Mouse (Mus musculus) MEL (cell line): ENCODE results near the gene Slc39a11. TPM values are rescaled to one million over a fixed set of nuclear protein-coding genes. Genes with fewer than 3 reads are reported as not detected.

Experiments used
- DNase-seq: peaks from one replicate; pipeline ENCODE4 v3.0.0; 2011; ENCODE audit warnings: low read depth, low spot score
- H3K27ac ChIP-seq: 2 replicates; pipeline ENCODE4 v1.5.1; 2012; ENCODE audit warnings: low read depth, mild to moderate bottlenecking, control low read depth, low read length, moderate library complexity; ENCODE audit not compliant: control insufficient read depth
- H3K27me3 ChIP-seq, 2 experiments: fragments of 150-350 bp in 1 of 2; sonication (generic) in 1 of 2; 2 replicates each; pipeline ENCODE4 v1.6.1; 2012; ENCODE audit warnings: low read length in 2 of 2, mild to moderate bottlenecking in 2 of 2, improper control_type of control experiment in 1 of 2, moderate library complexity in 1 of 2; ENCODE audit not compliant: insufficient read depth in 2 of 2, control insufficient read depth in 1 of 2
- H3K36me3 ChIP-seq, 2 experiments: 2 replicates each; pipeline ENCODE4 v1.6.1; 2012 to 2014; ENCODE audit warnings: low read length in 2 of 2, improper control_type of control experiment in 1 of 2, inconsistent platforms in 1 of 2, mild to moderate bottlenecking in 1 of 2; ENCODE audit not compliant: insufficient read depth in 2 of 2, control insufficient read depth in 1 of 2
- H3K4me1 ChIP-seq, 2 experiments: fragments of 150-350 bp in 1 of 2; sonication (generic) in 1 of 2; 2 replicates each; pipeline ENCODE4 v1.6.1; 2012; ENCODE audit warnings: low read length in 2 of 2, improper control_type of control experiment in 1 of 2, mild to moderate bottlenecking in 1 of 2; ENCODE audit not compliant: insufficient read depth in 2 of 2, control insufficient read depth in 1 of 2
- H3K4me3 ChIP-seq, 2 experiments: fragments of 150-350 bp in 1 of 2; sonication (generic) in 1 of 2; 2 replicates each; pipeline ENCODE4 v1.5.1; 2012; ENCODE audit warnings: low read depth in 2 of 2, low read length in 2 of 2, mild to moderate bottlenecking in 2 of 2, moderate library complexity in 2 of 2, control low read depth in 1 of 2, improper control_type of control experiment in 1 of 2; ENCODE audit not compliant: control insufficient read depth in 1 of 2, insufficient read depth in 1 of 2
- H3K79me2 ChIP-seq: 2 replicates; pipeline ENCODE4 v1.6.1; 2012; ENCODE audit warnings: mild to moderate bottlenecking, low read length, moderate library complexity; ENCODE audit not compliant: control insufficient read depth, poor library complexity, insufficient read depth
- H3K9ac ChIP-seq: 2 replicates; pipeline ENCODE4 v1.6.1; 2012; ENCODE audit warnings: low read depth, mild to moderate bottlenecking, control low read depth, low read length, moderate library complexity; ENCODE audit not compliant: control insufficient read depth, poor library complexity, severe bottlenecking
- H3K9me3 ChIP-seq: fragments of 150-350 bp; sonication (generic); replicated peaks from 2 replicates; pipeline ENCODE4 v1.6.1; 2012; ENCODE audit warnings: mild to moderate bottlenecking, low read length, improper control_type of control experiment, moderate library complexity; ENCODE audit not compliant: insufficient read depth
- BHLHE40 ChIP-seq: IDR thresholded peaks from 2 replicates; pipeline ENCODE4 v1.6.1; 2012; ENCODE audit warnings: low read depth, mild to moderate bottlenecking, inconsistent platforms, low read length, improper control_type of control experiment, borderline replicate concordance
- CHD1 ChIP-seq: IDR thresholded peaks from 2 replicates; pipeline ENCODE4 v1.6.1; 2012; ENCODE audit warnings: low read depth, mild to moderate bottlenecking, inconsistent platforms, low read length, improper control_type of control experiment
- CTCF ChIP-seq, 3 experiments: IDR thresholded peaks in 2 of 3; conservative IDR thresholded peaks in 1 of 3; 2 replicates each; pipeline ENCODE4 v1.5.1; 2011 to 2012; ENCODE audit warnings: low read length in 3 of 3, low read depth in 2 of 3, mild to moderate bottlenecking in 2 of 3, improper control_type of control experiment in 1 of 3, inconsistent platforms in 1 of 3, mixed read lengths in 1 of 3, moderate library complexity in 1 of 3; ENCODE audit not compliant: control insufficient read depth in 1 of 3, insufficient read depth in 1 of 3, poor library complexity in 1 of 3, severe bottlenecking in 1 of 3
- E2F4 ChIP-seq: IDR thresholded peaks from 2 replicates; pipeline ENCODE4 v1.6.1; 2011; ENCODE audit warnings: low read depth, low read length, improper control_type of control experiment, borderline replicate concordance
- ELF1 ChIP-seq: IDR thresholded peaks from 2 replicates; pipeline ENCODE4 v1.6.1; 2014; ENCODE audit warnings: low read depth, mild to moderate bottlenecking, inconsistent platforms, low read length, improper control_type of control experiment, moderate library complexity
- ETS1 ChIP-seq: IDR thresholded peaks from 2 replicates; pipeline ENCODE4 v1.6.1; 2012; ENCODE audit warnings: low read depth, mild to moderate bottlenecking, inconsistent platforms, low read length, improper control_type of control experiment, moderate library complexity
- GATA1 ChIP-seq: IDR thresholded peaks from 2 replicates; pipeline ENCODE4 v1.6.1; 2011; ENCODE audit warnings: low read depth, low read length, improper control_type of control experiment
- HCFC1 ChIP-seq: IDR thresholded peaks from 2 replicates; pipeline ENCODE4 v1.6.1; 2012; ENCODE audit warnings: low read depth, mild to moderate bottlenecking, inconsistent platforms, low read length, improper control_type of control experiment, moderate library complexity
- JUND ChIP-seq: IDR thresholded peaks from 2 replicates; pipeline ENCODE4 v1.6.1; 2011; ENCODE audit warnings: low read depth, mild to moderate bottlenecking, improper control_type of control experiment, low read length
- KAT2A ChIP-seq: conservative IDR thresholded peaks from 2 replicates; pipeline ENCODE4 v1.6.1; 2012; ENCODE audit warnings: low read depth, low read length, improper control_type of control experiment, inconsistent platforms
- MAX ChIP-seq: IDR thresholded peaks from 2 replicates; pipeline ENCODE4 v1.6.1; 2011; ENCODE audit warnings: low read length, improper control_type of control experiment
- MAZ ChIP-seq: IDR thresholded peaks from 2 replicates; pipeline ENCODE4 v1.6.1; 2012; ENCODE audit warnings: low read depth, mild to moderate bottlenecking, inconsistent platforms, low read length, improper control_type of control experiment
- MEF2A ChIP-seq: IDR thresholded peaks from 2 replicates; pipeline ENCODE4 v1.6.1; 2014; ENCODE audit warnings: low read depth, mild to moderate bottlenecking, inconsistent platforms, low read length, improper control_type of control experiment; ENCODE audit not compliant: poor library complexity, insufficient replicate concordance, severe bottlenecking; ENCODE audit errors: extremely low read depth
- MXI1 ChIP-seq: IDR thresholded peaks from 2 replicates; pipeline ENCODE4 v1.6.1; 2011; ENCODE audit warnings: mild to moderate bottlenecking, low read depth, low read length, improper control_type of control experiment
- MYB ChIP-seq: IDR thresholded peaks from 2 replicates; pipeline ENCODE4 v1.6.1; 2011; ENCODE audit warnings: mild to moderate bottlenecking, low read depth, low read length, improper control_type of control experiment
- MYC ChIP-seq: IDR thresholded peaks from 2 replicates; pipeline ENCODE4 v1.6.1; 2011; ENCODE audit warnings: low read depth, mild to moderate bottlenecking, low read length, improper control_type of control experiment, moderate library complexity
- NELFE ChIP-seq: IDR thresholded peaks from 2 replicates; pipeline ENCODE4 v1.6.1; 2011; ENCODE audit warnings: low read depth, low read length, improper control_type of control experiment
- NRF1 ChIP-seq: IDR thresholded peaks from 2 replicates; pipeline ENCODE4 v1.6.1; 2014; ENCODE audit warnings: low read depth, mild to moderate bottlenecking, inconsistent platforms, low read length, improper control_type of control experiment, moderate library complexity; ENCODE audit not compliant: poor library complexity, insufficient read depth, severe bottlenecking
- POLR2A ChIP-seq, 2 experiments: IDR thresholded peaks; 2 replicates each; pipeline ENCODE4 v1.6.1; 2011 to 2012; ENCODE audit warnings: low read length in 2 of 2, mild to moderate bottlenecking in 2 of 2, control low read depth in 1 of 2, improper control_type of control experiment in 1 of 2, low read depth in 1 of 2, moderate library complexity in 1 of 2; ENCODE audit not compliant: control insufficient read depth in 1 of 2, insufficient read depth in 1 of 2, poor library complexity in 1 of 2
- POLR2AphosphoS2 ChIP-seq: IDR thresholded peaks from 2 replicates; pipeline ENCODE4 v1.6.1; 2011; ENCODE audit warnings: low read length, improper control_type of control experiment
- RAD21 ChIP-seq: IDR thresholded peaks from 2 replicates; pipeline ENCODE4 v1.6.1; 2011; ENCODE audit warnings: mild to moderate bottlenecking, low read depth, low read length, improper control_type of control experiment
- SIN3A ChIP-seq: IDR thresholded peaks from 2 replicates; pipeline ENCODE4 v1.6.1; 2012; ENCODE audit warnings: low read length, improper control_type of control experiment, inconsistent platforms
- TAL1 ChIP-seq: IDR thresholded peaks from 2 replicates; pipeline ENCODE4 v1.6.1; 2012; ENCODE audit warnings: mild to moderate bottlenecking, inconsistent platforms, low read length, moderate library complexity, mixed read lengths
- TCF12 ChIP-seq: IDR thresholded peaks from 2 replicates; pipeline ENCODE4 v1.6.1; 2014; ENCODE audit warnings: low read depth, mild to moderate bottlenecking, inconsistent platforms, low read length, improper control_type of control experiment, moderate library complexity
- UBTF ChIP-seq: IDR thresholded peaks from 2 replicates; pipeline ENCODE4 v1.6.1; 2012; ENCODE audit warnings: low read depth, mild to moderate bottlenecking, inconsistent platforms, low read length, improper control_type of control experiment, moderate library complexity, borderline replicate concordance; ENCODE audit not compliant: insufficient read depth
- USF1 ChIP-seq: IDR thresholded peaks from 2 replicates; pipeline ENCODE4 v1.6.1; 2014; ENCODE audit warnings: low read depth, mild to moderate bottlenecking, inconsistent platforms, low read length, improper control_type of control experiment, moderate library complexity
- USF2 ChIP-seq, 2 experiments: IDR thresholded peaks; 2 replicates each; pipeline ENCODE4 v1.6.1; 2011 to 2012; ENCODE audit warnings: improper control_type of control experiment in 2 of 2, low read length in 2 of 2, borderline replicate concordance in 1 of 2, inconsistent platforms in 1 of 2, low read depth in 1 of 2, mild to moderate bottlenecking in 1 of 2; ENCODE audit not compliant: insufficient read depth in 1 of 2
- ZC3H11A ChIP-seq: IDR thresholded peaks from 2 replicates; pipeline ENCODE4 v1.6.1; 2012; ENCODE audit warnings: low read depth, mild to moderate bottlenecking, inconsistent platforms, low read length, improper control_type of control experiment
- ZKSCAN1 ChIP-seq: IDR thresholded peaks from 2 replicates; pipeline ENCODE4 v1.6.1; 2012; ENCODE audit warnings: low read depth, mild to moderate bottlenecking, inconsistent platforms, low read length, improper control_type of control experiment, moderate library complexity
- ZMIZ1 ChIP-seq: IDR thresholded peaks from 2 replicates; pipeline ENCODE4 v1.6.1; 2012; ENCODE audit warnings: low read depth, mild to moderate bottlenecking, inconsistent platforms, low read length, improper control_type of control experiment, moderate library complexity
- polyA plus RNA-seq, 2 experiments: library from polyadenylated mRNA; stranded (reverse) in 1 of 2; unstranded in 1 of 2; fragments of >175 nt in 1 of 2; fragments of >200 nt in 1 of 2; gene quantifications; 2 replicates each; pipeline versions ENCODE4 v1.2.1 to v1.2.4; 2012; ENCODE audit warnings: low replicate concordance in 2 of 2, low read depth in 1 of 2; ENCODE audit not compliant: insufficient read length in 2 of 2, insufficient read depth in 1 of 2, missing spikeins in 1 of 2
- total RNA-seq: library from RNA; depleted of rRNA; stranded (reverse); fragments of 300-350 nt; gene quantifications from 2 replicates; pipeline ENCODE4 v1.2.3, GENCODE M21; 2012

Gene Slc39a11
- total and polyA plus RNA-seq, 3 experiments = 34.2 to 45.6 TPM; not detected in 1

GRCm38 (mm10) chr11:113687031-113687430 is 37.2 kb upstream of the Slc39a11 start:
- Histone ChIP-seq H3K27ac (no peak overlapping the region), H3K9me3 (no peaks in the 10 kb centered on the region), H3K79me2 (peaks cover 65% of the 10 kb centered on the region)
- TF ChIP-seq GATA1 = no peak
- TF ChIP-seq USF1 = peak; percentile 56
- TF ChIP-seq, all 39 proteins: peak for 1
- Histone ChIP-seq H3K9ac (no peak overlapping the region), H3K27me3 (no peaks in the 10 kb centered on the region), H3K4me1 (peaks cover 10% of the 10 kb centered on the region in 2 experiments), H3K4me3 (no peak overlapping the region), H3K36me3 (peaks cover 0 to 21% of the 10 kb centered on the region in 2 experiments; a peak in 3 of 4 replicates)
- DNase-seq = peak; percentile 34

GRCm38 (mm10) chr11:113684707-113685426 is 35.0 kb upstream of the Slc39a11 start:
- peak overlapping the region; percentile 90 for H3K9ac ChIP-seq
- peak overlapping the region; percentile 70 to 93 for H3K4me3 ChIP-seq
- H3K79me2 ChIP-seq = peaks cover 77% of the 10 kb centered on the region
- peak overlapping the region; percentile 74 for H3K27ac ChIP-seq
- H3K4me1 ChIP-seq = peaks cover 21 to 23% of the 10 kb centered on the region in 2 experiments
- no peaks in the 10 kb centered on the region for H3K27me3 ChIP-seq
- H3K9me3 ChIP-seq = no peaks in the 10 kb centered on the region
- peaks cover 0 to 43% of the 10 kb centered on the region in 2 experiments; a peak in 3 of 4 replicates for H3K36me3 ChIP-seq
- no peak for DNase-seq
- TF ChIP-seq E2F4 (peak; percentile 4; the same call in 1 of the 2 replicates), MAX (no peak), NELFE (no peak), POLR2AphosphoS2 (no peak; the same call in 1 of the 2 replicates), BHLHE40 (no peak), HCFC1 (no peak), NRF1 (no peak), KAT2A (no peak), ELF1 (no peak), TCF12 (no peak), TAL1 (no peak), POLR2A (IDR thresholded peaks at IDR 0.05; ENCODE audit: control insufficient read depth in 1 of 2, insufficient read depth in 1 of 2, low read depth in 1 of 2, low read length in 2 of 2, poor library complexity in 1 of 2) (no peak), ZKSCAN1 (no peak), MYB (no peak), CTCF (IDR thresholded peaks at IDR 0.05 in 2 of 3, conservative IDR thresholded peaks at IDR 0.05 in 1 of 3; ENCODE audit: control insufficient read depth in 1 of 3, insufficient read depth in 1 of 3, low read depth in 2 of 3, low read length in 3 of 3, poor library complexity in 1 of 3, severe bottlenecking in 1 of 3) (no peak), UBTF (no peak), ZC3H11A (no peak), USF2 (IDR thresholded peaks at IDR 0.05; ENCODE audit: borderline replicate concordance in 1 of 2, insufficient read depth in 1 of 2, low read depth in 1 of 2, low read length in 2 of 2) (no peak), CHD1 (peak; percentile 67; the same call in 1 of the 2 replicates), SIN3A (no peak), MXI1 (peak; percentile 35), ETS1 (no peak), MAZ (no peak), MEF2A (no peak), JUND (0 out of 2 replicates have a peak, but pooled peaks have one; percentile 40), RAD21 (no peak), ZMIZ1 (no peak; the same call in 1 of the 2 replicates), MYC (no peak), USF1 (peak; percentile 59)
